Mouse (Mus musculus): Measurements from ENCODE around the gene Pgpep1. TPM values are rescaled to one million over a fixed set of nuclear protein-coding genes. Genes with fewer than 3 reads are reported as not detected.

Pgpep1 gene
- polyA plus RNA-seq, 1 experiment from 2014 or later = 141 TPM

DNA sequence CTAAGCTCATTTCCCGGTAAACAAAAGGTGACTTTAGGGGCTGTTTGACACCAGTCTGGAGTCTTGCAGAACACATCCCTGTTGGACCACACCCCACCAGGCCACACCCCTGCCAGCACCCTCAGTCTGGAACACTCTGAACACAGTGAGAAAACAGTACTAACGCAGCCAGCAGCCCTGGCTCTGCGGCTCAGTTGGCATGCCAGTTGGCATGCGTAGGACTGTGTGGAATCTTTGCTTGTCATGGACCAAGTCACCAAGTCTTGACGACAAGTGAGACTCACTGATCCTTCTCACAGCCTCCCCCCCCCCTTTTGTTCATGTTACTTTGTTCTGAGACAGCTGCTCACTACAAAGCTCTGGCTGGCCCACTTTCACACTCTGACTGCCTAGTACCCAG is 6.9 kb upstream of the Pgpep1 start:
- WGBS = 75% methylated on average over 5 of the region's 5 CpGs
- Histone ChIP-seq H3K4me3 (no peak overlapping the region), H3K27me3 (ENCODE audit: insufficient read depth, poor library complexity, severe bottlenecking) (no peaks in the 10 kb centered on the region), H3K36me3 (no peaks in the 10 kb centered on the region), H3K27ac (peak overlapping the region; percentile 35; the same call in 1 of the 2 replicates), H3K9me3 (0 out of 2 replicates have a peak, but pooled peaks cover 3% of the 10 kb centered on the region), H3K4me1 (replicated peaks) (peaks cover 26% of the 10 kb centered on the region)
- no peak for DNase-seq (ENCODE audit: low spot score)

DNA sequence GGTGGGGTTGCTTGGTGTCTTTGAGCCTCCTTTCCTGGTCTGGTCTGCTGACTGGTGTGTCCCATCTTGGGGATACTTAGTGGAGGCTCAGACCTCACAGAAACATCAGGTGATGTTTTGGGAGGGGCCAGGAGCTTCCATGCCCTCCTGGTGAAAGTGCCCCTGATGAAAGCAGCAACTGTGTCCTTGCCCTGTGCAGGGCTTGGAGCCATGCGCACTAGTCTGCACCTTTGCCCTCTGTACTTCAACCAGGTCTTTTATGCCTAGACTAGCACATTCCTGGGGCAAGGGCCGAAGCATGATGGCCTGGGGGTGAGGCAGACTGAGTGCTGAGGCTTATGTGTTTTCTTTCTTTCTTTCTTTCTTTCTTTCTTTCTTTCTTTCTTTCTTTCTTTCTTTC is 5.4 kb upstream of the Pgpep1 start:
- H3K27ac ChIP-seq = peak overlapping the region; percentile 17
- no peak for DNase-seq (ENCODE audit: low spot score)
- no peak overlapping the region for H3K4me3 ChIP-seq
- H3K36me3 ChIP-seq = no peaks in the 10 kb centered on the region
- H3K9me3 ChIP-seq = 0 out of 2 replicates have a peak, but pooled peaks cover 3% of the 10 kb centered on the region
- peaks cover 24% of the 10 kb centered on the region for H3K4me1 ChIP-seq (replicated peaks)
- WGBS = 68% methylated on average over 2 of the region's 2 CpGs
- no peaks in the 10 kb centered on the region; the same call in 1 of the 2 replicates for H3K27me3 ChIP-seq (ENCODE audit: insufficient read depth, poor library complexity, severe bottlenecking)

DNA sequence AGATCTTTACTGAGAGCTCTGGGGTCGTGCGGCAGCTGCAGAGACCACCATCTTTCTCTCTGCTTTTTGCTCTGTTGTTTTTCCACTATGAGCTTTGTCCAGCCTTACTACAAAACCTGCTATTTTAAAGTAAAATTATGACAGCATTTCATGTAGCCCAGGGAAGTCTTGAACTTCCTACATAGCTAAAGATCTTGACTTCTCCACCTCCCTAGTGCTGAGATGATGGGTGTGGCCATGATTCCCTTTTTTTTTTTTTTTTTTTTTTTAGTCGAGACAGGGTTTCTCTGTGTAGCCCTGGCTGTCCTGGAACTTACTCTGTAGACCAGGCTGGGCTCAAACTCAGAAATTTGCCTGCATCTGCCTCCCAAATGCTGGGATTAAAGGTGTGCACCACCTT is 4.4 kb upstream of the Pgpep1 start:
- Histone ChIP-seq H3K36me3 (no peaks in the 10 kb centered on the region), H3K27me3 (ENCODE audit: insufficient read depth, poor library complexity, severe bottlenecking) (no peaks in the 10 kb centered on the region; the same call in 1 of the 2 replicates), H3K9me3 (0 out of 2 replicates have a peak, but pooled peaks cover 3% of the 10 kb centered on the region), H3K27ac (no peak overlapping the region), H3K4me3 (no peak overlapping the region), H3K4me1 (replicated peaks) (peaks cover 34% of the 10 kb centered on the region)
- DNase-seq (ENCODE audit: low spot score) = no peak
- WGBS = 81% methylated on average over 3 of the region's 3 CpGs

DNA sequence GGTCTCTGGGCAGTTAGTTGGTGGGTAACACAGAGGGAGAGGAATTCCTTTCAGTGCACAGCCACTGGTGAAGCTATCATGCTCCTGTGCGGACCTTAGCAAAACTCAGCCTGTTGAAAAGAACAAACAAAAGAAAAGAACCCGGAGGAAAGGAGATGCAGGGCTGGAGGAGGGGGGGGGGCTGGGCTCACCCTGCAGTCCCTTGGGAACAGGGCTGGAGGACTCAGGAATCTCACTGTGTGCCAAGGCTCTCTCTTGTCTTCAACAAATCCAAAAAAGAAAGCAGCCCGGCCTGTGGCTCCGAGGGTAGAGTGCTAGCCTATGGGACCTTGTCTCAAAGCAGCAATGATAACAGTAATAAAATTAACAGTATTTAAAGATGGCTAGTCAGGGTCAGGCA is 3.5 kb upstream of the Pgpep1 start:
- H3K36me3 ChIP-seq = no peaks in the 10 kb centered on the region
- DNase-seq (ENCODE audit: low spot score) = no peak
- H3K27me3 ChIP-seq (ENCODE audit: insufficient read depth, poor library complexity, severe bottlenecking) = no peaks in the 10 kb centered on the region; the same call in 1 of the 2 replicates
- H3K9me3 ChIP-seq = 0 out of 2 replicates have a peak, but pooled peaks cover 3% of the 10 kb centered on the region
- H3K27ac ChIP-seq = peak overlapping the region; percentile 74
- H3K4me3 ChIP-seq = no peak overlapping the region
- H3K4me1 ChIP-seq (replicated peaks) = peaks cover 43% of the 10 kb centered on the region
- WGBS = 45% methylated on average over 4 of the region's 4 CpGs

DNA sequence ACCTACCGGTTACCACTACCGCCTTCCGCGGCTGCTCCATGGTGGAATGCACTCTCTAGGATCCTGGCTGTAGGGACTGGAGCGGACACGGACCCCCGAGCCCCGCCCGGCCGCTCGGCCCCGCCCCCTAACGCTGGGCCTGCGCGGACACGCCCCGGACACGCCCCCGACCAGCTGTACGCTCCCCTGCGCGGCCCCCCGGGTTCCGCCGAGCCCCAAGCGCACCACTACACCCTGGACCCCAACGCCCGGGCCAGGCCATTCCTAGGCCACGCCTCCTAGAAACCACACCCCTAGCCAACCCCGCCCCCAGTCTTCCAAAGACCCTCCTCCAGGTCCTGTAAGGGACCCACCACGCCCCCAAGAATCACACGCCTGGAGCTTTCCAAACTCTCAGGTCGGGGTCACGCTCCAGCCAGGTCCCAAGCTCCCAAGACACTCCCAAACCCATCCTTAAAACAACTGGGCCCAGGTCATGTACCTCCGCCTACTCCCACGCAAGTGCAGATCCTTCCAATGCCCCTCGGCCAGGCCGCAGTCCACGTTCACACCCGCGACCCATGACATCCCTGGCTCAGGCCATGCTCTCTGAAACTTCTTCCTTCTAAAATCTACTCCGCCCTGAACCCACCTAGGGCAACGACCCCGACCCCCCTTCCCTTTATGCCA is 450 bp downstream of the Pgpep1 start:
- Histone ChIP-seq H3K36me3 (peaks cover 14% of the 10 kb centered on the region), H3K27ac (peak overlapping the region; percentile 97), H3K27me3 (ENCODE audit: insufficient read depth, poor library complexity, severe bottlenecking) (no peaks in the 10 kb centered on the region; the same call in 1 of the 2 replicates), H3K4me1 (replicated peaks) (peaks cover 74% of the 10 kb centered on the region), H3K9me3 (no peaks in the 10 kb centered on the region), H3K4me3 (peak overlapping the region; percentile 79)
- peak; percentile 98 for DNase-seq (ENCODE audit: low spot score)
- under 1% methylated on average over 44 of the region's 44 CpGs for WGBS

DNA sequence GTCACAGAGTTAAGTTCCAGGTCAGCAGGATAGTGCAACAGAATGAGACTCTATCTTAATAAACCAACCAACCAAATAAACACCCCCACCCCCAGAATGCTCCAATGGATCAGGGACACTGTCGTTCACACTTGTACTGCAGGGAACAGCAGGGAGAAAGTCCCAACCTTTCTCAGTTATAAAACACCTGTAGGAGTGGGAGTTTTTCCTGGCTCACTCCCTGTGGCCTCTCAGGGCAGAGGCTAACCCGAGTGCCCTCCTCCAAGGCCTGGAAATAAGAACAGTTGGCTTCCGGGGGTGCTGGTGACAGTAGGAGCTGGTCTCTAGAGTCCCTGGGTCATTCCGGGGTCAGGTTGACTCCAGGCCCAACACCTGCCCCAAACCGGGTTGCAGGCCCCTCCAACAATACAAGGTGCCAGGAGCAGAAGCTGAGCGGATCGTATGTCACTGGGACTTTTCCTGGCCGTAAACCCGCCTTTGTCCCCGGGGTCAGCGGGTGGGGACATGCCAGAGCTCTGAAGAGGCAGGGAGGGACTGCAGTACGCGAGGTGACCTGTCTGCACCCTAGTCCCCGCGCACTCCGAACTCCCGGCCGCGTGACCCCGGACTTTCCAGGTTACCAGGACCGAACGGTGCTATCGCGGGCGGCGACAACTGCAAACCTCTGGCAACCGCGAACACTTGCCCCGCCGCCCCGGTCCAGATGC is 1.1 kb downstream of the Pgpep1 start:
- DNase-seq (ENCODE audit: low spot score) = no peak
- Histone ChIP-seq H3K4me1 (replicated peaks) (peaks cover 81% of the 10 kb centered on the region), H3K9me3 (no peaks in the 10 kb centered on the region), H3K4me3 (peak overlapping the region; percentile 79), H3K36me3 (peaks cover 21% of the 10 kb centered on the region), H3K27ac (peak overlapping the region; percentile 97), H3K27me3 (ENCODE audit: insufficient read depth, poor library complexity, severe bottlenecking) (no peaks in the 10 kb centered on the region; the same call in 1 of the 2 replicates)
- WGBS = under 1% methylated on average over 31 of the region's 31 CpGs

DNA sequence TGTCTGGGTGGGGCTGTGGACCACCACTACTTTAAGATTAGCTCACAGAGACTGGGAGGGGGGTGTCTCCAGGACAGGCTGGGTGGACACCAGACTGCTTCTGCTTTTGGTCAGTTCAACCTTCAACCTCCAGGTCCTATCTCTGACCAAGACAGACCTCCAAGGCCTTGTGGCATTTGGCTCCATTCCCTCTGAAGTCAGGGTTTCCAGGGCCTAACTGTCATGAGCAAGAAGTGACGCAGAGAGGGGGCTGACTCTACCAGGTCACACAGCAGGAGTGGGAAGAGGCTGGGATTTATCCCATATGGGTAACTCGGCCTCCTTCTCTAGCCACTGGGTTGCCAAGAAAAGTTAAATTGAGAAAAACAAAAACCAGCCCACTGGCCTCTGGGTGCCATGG is 2.4 kb downstream of the Pgpep1 start:
- WGBS = 81% methylated on average over 2 of the region's 2 CpGs
- Histone ChIP-seq H3K36me3 (peaks cover 31% of the 10 kb centered on the region), H3K4me3 (peak overlapping the region; percentile 79), H3K27ac (peak overlapping the region; percentile 97), H3K9me3 (no peaks in the 10 kb centered on the region), H3K4me1 (replicated peaks) (peaks cover 77% of the 10 kb centered on the region), H3K27me3 (ENCODE audit: insufficient read depth, poor library complexity, severe bottlenecking) (no peaks in the 10 kb centered on the region; the same call in 1 of the 2 replicates)
- no peak for DNase-seq (ENCODE audit: low spot score)

DNA sequence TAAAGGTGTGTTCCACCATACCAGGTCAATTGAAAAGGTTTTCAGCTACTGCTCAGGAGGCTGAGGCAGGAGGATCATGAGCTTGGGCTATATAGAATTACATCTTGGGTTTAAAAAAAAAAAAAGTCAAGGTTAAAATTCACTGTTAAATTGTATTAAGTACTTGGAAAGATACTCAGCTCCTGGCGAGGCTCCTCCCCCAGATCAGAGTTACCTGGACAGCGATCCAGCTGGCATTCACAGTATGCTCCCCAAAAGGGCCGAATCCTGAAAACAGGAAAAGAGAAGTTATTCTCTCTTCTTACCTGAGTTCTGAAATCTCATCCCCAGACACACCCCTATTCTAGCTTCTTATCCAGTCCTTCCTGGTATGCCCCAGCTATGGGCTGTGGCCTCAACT is 3.0 kb downstream of the Pgpep1 start:
- peaks cover 82% of the 10 kb centered on the region for H3K4me1 ChIP-seq (replicated peaks)

DNA sequence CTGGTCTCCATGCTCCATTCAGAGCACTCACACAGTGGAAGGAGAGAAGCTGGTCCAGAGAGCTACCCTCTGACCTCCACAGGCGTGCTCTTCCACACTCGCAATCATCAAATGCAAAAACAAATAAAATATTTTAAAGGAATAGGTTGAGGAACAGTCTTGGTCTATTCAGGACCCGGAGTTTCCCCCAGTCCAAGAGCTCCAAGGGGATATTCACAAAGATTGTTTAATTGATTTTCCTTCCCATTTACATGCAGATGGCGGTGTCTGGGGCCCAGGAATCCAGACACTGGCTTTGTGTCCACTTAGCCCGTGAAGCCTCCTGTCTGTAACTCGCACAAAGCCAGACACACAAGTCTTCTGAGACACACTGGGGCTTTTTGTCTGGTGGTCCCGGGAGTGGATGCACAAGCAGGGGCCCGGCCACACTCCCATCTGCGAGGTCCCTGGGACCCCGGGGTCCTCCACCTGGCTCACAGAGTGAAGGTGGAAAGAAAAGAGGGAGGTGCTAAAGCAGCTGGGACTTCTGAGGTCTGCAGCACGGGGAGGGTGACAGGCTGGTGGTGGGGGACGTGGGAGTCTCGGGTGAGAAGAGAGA is 3.9 kb downstream of the Pgpep1 start:
- peak; percentile 78 for DNase-seq (ENCODE audit: low spot score)
- peaks cover 81% of the 10 kb centered on the region for H3K4me1 ChIP-seq (replicated peaks)
- 35% methylated on average over 13 of the region's 13 CpGs for WGBS
- H3K4me3 ChIP-seq = peak overlapping the region; percentile 79
- no peaks in the 10 kb centered on the region for H3K9me3 ChIP-seq
- peaks cover 45% of the 10 kb centered on the region for H3K36me3 ChIP-seq
- peak overlapping the region; percentile 97 for H3K27ac ChIP-seq
- H3K27me3 ChIP-seq (ENCODE audit: insufficient read depth, poor library complexity, severe bottlenecking) = no peaks in the 10 kb centered on the region; the same call in 1 of the 2 replicates

More for the DNA sequence above, 3.0 kb downstream of the Pgpep1 start:
- H3K27me3 ChIP-seq (ENCODE audit: insufficient read depth, poor library complexity, severe bottlenecking) = no peaks in the 10 kb centered on the region; the same call in 1 of the 2 replicates
- DNase-seq (ENCODE audit: low spot score) = no peak
- WGBS = 93% methylated on average over 3 of the region's 3 CpGs
- peaks cover 36% of the 10 kb centered on the region for H3K36me3 ChIP-seq
- peak overlapping the region; percentile 97 for H3K27ac ChIP-seq
- H3K4me3 ChIP-seq = peak overlapping the region; percentile 79
- H3K9me3 ChIP-seq = no peaks in the 10 kb centered on the region

DNA sequence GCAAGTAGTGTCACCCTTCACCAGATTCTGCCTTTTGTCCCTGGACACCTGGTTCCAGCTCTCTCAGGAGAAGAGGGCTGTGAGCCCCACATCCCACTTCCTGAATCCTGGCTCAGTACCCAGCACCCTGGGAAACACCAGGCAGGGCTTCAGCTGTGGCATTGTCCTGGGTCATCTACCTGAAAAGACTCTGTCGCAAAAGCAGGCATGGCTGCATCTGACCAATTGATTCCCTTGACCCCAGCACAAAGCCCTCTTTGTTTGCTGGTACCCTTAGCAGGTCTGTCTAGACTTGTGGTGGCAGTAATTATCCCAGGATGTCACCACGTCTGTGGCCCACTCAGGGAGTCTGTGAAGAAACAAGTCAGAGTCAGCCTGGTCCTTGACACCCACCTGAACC is 4.7 kb downstream of the Pgpep1 start:
- H3K36me3 ChIP-seq = peaks cover 53% of the 10 kb centered on the region
- peak overlapping the region; percentile 79 for H3K4me3 ChIP-seq
- peaks cover 75% of the 10 kb centered on the region for H3K4me1 ChIP-seq (replicated peaks)

DNA sequence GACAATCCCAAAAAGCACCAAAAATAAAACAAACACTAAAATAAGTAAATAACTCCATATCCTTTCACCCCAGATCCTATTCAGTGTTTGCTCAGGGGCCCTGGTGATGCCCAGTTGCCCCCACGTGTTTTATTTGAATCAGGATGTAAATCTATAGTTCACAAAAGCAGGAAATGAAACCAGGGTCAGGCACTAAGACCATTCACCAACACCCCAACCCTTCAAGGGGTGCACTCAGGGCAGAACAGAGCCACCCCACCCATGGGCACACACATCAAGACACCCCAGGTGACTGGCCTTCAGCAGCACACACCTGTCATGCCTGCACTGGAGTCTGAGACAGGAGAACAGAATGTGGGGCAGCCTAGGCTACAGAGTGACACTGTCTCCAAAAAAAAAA is 6.1 kb downstream of the Pgpep1 start:
- no peak for DNase-seq (ENCODE audit: low spot score)
- Histone ChIP-seq H3K27me3 (ENCODE audit: insufficient read depth, poor library complexity, severe bottlenecking) (no peaks in the 10 kb centered on the region), H3K9me3 (no peaks in the 10 kb centered on the region), H3K27ac (peak overlapping the region; percentile 97), H3K36me3 (peaks cover 67% of the 10 kb centered on the region), H3K4me1 (replicated peaks) (peaks cover 70% of the 10 kb centered on the region), H3K4me3 (no peak overlapping the region)
- 74% methylated on average over 1 of the region's 1 CpGs for WGBS

More for the DNA sequence above, 4.7 kb downstream of the Pgpep1 start:
- no peaks in the 10 kb centered on the region for H3K27me3 ChIP-seq (ENCODE audit: insufficient read depth, poor library complexity, severe bottlenecking)
- peak; percentile 67 for DNase-seq (ENCODE audit: low spot score)
- 12% methylated on average over 2 of the region's 2 CpGs for WGBS
- no peaks in the 10 kb centered on the region for H3K9me3 ChIP-seq
- peak overlapping the region; percentile 97 for H3K27ac ChIP-seq

DNA sequence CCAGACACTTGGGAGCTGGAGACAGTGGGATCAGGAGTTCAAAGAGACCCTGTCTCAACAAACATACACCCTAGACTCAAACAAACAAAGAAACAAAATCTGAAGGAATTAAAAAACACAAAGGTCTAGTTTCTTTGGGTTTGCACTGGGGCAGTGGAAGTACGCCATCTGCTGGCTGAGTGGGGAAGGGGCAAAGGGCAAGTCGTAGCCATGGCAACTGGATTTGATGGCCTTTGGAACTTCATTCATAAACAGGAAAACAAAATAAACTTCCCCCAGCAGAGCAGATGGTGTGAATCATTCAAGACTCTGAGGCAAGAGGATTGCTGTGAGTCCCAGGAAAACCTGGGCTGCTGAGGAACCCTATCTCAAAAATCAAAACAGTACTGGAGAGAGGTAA is 7.0 kb downstream of the Pgpep1 start:
- Histone ChIP-seq H3K27me3 (ENCODE audit: insufficient read depth, poor library complexity, severe bottlenecking) (no peaks in the 10 kb centered on the region), H3K9me3 (no peaks in the 10 kb centered on the region), H3K27ac (peak overlapping the region; percentile 64; the same call in 1 of the 2 replicates), H3K4me1 (replicated peaks) (peaks cover 70% of the 10 kb centered on the region), H3K4me3 (no peak overlapping the region), H3K36me3 (peaks cover 76% of the 10 kb centered on the region)
- peak; percentile 58 for DNase-seq (ENCODE audit: low spot score)
- 57% methylated on average over 2 of the region's 2 CpGs for WGBS
